Mouse (Mus musculus) megakaryocyte, adult 5-6 weeks (primary cell): ENCODE results near the gene Fibp. TPM values are rescaled to one million over a fixed set of nuclear protein-coding genes. Genes with fewer than 3 reads are reported as not detected.
"Not testable (repeated sequence)": the region's sequence is repeated elsewhere in the genome, so short reads cannot be mapped to it uniquely, and the experiment has no call there.

Source experiments
- ATAC-seq: 2 replicates; pipeline ENCODE4 v1.8.0; 2016; ENCODE audit warnings: mild to moderate bottlenecking, inconsistent platforms; ENCODE audit not compliant: poor library complexity, severe bottlenecking
- total RNA-seq, 2 experiments: library from RNA; stranded (forward) in 1 of 2; stranded (reverse) in 1 of 2; fragments of 153-499, 151-499 nt in 1 of 2; fragments of 221-1000, 200-1000 nt in 1 of 2; gene quantifications; 2 replicates each; pipeline versions ENCODE4 v1.2.3 to v1.2.4; 2015 to 2017

Gene Fibp
- total RNA-seq, 2 experiments from 2014 or later: 55.8 to 115 TPM

DNA sequence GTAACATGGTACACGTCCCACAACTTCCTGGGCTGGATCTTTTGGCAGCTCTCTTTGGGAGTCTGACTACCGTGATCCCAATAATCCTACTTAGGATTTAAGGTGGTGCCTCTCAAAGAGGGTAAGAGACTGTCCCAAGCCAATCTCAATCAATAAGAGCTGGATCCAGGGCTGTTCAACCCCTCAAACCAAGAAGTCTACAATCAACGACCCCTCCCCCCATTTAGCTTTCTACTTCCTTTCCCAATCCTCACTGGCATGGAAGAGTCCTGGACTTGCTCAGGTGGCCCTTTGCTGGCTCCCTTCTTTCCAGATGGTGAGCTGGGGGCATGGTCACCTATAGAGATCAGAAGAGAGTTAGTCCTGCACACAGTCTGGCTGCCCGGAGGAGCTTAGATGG lies 26.4 kb downstream of the Fibp start:
- no peak for ATAC-seq

DNA sequence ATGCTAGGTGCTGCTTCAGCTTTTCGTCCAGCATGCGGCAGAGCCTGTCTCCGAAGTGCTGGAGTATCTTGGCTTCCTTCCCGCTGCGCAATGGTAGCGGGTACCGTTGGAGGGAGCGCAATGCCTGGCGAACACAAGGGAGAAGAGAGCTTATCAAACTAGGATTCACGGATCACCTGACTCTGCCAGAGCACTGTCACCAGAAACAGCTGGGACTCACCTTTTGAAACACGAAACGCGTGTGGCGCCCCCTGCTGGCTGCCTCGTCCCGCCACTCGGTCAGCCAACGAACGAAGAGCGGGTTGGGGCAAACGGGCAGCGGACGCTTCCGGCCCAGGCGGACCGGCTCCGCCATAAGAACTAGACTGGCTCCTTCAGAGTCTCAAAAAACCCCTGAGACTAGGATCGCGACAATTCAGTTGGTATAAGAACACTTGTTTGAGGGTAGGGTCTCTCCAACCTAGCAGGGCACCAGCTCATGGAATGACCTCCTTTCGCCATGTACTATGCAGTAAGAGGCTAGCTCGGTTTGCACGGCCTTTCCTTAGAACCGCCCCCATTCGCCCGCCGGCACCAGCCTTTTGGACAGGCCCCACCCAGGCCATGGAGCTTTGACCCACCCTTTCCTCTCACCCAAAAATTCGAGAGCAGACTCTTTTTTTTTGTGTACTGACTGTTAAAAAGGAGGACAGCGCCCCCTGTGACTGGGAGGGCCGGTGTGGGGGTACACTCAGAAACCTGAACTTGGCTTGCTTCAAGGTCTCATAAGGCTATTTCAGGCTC lies 27.5 kb downstream of the Fibp start, which contains the start of gene Mus81:
Gene Mus81 (minus strand): TSS at position 635 of the 783 bp plus-strand sequence.
- peak; percentile 33 for ATAC-seq

DNA sequence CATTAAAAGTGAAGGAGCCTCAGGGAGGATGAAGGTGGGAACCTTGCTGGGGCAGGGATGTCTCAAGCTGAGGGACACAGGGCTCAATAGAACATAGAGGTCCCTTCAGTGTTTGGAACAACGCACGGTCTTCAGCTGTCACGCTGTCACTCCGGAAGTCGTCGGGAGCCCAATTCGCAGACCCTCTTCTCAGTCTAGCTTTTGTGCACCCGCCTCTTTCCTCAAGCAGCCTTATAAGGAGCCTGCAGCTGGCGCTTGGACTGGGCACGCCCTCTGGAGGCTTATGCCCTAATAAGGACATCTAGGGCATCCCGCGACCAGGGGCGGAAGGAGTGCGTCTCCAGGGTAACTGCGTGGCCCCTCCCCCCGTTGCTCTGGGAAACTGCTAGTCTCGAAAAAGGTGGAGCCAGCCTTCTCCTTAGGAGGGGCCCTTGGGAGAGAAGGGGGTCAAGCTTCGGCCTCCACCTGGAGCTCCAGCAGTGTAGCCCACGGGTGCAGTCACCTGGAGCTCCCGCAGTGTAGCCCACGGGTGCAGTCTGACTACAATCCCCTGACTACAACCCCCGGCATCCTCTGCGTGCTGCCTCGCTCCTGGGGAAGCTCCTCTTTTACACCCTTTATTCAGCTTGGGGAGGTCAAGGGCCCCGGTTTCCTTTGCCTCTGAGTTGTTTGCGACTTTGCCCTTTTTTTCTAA lies 28.6 kb downstream of the Fibp start:
- ATAC-seq: peak; percentile 62

DNA sequence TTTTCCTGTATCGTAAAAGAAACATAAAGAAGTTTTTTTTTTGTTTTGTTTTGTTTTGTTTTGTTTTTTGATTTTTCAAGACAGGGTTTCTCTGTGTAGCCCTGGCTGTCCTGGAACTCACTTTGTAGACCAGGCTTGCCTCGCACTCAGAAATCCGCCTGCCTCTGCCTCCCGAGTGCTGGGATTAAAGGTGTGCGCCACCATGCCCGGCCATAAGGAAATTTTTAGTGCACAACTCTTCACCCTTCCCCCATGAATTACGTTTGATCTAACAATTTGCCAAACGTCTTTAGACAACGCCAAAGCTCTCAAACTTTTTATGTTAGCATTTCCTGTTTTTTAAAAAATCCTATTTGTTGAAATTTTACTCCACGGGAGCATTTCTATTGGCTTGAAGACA lies 29.3 kb downstream of the Fibp start:
- ATAC-seq: not testable (repeated sequence)

DNA sequence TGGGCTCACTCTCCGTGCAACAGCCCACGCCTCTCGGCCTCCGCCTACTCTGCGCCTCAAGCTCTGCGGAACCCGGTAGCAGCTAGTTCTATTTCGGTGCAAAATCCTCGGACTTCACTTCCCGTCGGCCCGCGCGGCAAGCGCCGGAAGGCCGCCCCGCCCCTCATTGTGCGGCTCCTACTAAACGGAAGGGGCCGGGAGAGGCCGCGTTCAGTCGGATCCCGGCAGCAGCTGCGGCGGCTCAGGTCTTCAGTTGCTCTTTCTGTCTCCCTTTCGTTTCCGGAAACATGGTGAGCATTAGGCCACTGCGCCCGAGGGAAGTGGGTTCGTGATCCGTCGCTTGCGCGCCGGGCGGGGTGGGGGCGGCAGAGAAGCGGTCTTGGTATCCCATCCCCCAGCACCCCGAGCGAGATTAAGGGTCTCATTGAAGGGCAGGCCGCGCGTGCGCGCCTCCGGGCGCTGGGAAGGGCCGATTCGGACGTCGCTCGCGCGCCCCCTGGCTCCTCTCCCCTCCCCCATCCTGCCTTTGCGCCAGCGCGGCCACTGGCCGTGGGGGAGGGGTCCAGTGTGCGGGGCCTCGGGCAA lies 30.0 kb downstream of the Fibp start, which contains the start of gene Cfl1:
Gene Cfl1 (plus strand): TSS at position 143 of the 585 bp plus-strand sequence.
- peak; percentile 57 for ATAC-seq

DNA sequence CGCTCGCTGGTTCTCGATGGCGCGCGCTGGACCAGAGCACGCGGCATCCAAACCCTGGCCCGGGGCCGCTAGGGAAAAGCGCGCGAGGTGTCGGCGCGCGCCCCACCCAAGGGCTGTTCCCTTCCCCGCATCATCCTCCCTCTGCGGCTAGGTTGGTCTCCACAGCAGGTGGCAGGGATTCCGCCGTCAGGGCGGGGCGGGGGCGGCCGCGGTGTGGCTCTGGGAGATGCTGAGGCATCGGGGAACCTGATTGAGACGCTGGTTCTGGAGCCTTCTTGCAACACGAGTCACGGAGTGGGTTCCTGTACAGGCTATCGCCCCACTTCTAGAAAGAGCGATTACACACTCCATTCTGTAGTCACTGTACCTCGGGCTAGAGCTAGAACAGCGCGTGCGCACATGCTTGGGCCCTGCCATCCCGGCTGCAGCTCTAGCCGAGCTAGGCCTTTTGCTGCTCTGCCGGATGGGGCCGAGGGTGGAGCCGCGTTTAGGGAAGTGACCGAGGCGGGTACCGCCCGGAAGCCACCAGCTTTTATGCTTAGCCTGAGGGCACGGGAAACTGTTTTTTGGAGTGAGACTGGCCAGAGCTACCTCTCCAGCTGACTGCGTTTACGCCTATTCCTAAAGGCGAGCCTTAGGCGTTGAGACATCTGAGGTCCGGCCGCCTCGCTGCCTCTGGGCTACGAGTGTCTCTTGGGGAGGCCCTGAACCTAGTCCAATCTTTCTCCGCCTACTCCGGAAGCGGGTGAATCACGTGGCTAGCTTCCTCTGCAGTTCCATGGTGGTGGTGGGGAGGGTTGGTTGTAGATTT lies 30.7 kb downstream of the Fibp start:
- peak; percentile 40 for ATAC-seq

DNA sequence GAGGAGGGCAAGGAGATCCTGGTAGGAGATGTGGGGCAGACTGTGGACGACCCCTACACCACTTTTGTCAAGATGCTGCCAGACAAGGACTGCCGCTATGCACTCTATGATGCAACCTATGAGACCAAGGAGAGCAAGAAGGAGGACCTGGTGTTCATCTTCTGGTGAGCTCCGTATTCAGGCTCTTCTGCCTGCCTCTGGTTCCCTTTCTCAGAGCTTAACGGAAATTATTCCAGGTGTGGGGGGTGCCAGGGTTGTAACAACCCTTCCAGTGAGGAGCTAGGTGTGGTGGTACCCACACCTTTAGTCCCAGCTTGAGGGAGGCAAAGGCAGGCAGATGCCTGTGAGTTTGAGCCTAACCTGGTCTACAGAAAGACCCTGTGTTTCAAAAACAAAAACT lies 32.2 kb downstream of the Fibp start:
- ATAC-seq: no peak

DNA sequence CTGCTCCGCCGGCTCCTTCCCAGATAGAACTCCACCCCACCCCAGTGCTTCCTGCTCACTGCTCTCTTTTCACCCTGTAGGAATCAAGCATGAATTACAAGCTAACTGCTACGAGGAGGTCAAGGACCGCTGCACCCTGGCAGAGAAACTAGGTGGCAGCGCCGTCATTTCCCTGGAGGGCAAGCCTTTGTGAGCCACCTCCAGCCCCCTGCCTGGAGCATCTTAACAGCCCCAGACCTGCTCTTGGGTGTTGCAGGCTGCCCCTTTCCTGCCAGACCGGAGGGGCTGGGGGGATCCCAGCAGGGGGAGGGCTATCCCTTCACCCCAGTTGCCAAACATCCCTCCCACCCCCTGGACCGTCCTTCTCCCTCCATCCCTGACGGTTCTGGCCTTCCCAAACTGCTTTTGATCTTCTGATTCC lies 32.9 kb downstream of the Fibp start:
- ATAC-seq: not testable (repeated sequence)

DNA sequence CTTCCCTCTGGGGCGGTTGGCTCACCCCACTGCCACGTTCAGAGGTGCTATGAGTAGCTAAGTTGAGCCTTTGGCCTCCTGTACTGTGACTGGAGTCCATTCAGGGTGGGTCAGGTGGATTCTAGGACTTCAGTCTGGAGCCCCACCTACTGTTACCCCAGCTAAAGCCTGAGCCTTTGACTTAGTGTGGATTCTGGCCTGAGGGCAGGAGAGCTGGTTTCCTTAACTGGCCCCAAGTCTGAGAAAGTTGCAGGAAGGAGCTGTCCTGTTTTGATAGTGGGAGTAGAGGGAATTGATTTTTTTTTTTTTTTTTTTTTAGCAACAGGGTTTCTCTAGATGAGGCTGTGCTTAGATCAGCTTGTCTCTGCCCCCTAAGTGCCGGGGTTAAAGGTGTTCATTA lies 33.9 kb downstream of the Fibp start:
- ATAC-seq: no peak

DNA sequence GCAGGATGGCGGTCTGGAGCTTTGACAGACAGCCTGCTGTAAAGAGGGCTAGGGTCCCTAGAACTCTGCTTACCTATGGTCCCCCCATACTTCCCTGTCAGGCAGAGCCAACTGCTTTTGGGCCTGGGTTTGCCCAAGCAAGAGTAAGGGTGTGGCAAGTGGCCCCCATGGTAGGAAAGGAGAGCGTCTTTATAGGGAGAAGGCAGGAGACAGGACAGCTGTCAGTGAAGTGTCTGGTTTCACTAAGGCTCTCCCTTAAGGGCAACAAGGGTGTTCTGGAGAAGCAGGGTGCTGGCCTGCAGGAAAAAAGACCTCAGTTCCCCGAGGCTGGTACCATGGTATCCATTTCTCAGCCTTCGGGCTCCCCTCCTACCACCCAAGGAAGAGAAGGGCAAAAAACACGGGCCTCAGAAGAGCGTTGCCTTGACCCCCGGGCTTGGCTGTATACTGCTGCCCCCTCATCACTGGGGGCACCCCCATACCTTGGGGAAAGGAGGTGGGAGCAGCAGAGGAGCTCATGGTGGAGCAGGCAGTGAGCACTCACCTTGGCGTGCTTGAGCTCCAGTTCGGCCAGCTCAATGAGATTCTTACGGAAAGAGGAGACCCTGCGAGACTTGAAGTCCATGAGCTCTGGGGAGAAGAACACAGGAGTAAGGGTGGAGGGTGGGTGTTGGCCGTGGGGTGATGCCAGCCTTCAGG lies 35.1 kb downstream of the Fibp start:
- ATAC-seq: no peak

DNA sequence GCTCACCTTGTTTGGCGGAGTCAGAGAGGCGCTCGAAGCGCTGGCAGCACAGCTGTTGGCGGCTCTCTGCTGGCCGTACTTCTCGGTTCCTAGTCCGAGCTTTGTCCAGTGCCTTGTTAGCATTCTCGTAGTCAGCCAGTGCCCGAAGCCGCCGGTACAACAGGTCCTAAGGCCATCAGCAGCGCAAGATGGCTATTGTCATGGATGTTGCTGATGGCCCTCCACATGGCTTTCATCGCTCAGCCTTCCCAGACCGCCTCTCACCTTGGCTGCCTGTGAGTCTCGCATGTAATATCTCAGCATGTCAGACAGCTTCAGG lies 35.6 kb downstream of the Fibp start:
- ATAC-seq: no peak

DNA sequence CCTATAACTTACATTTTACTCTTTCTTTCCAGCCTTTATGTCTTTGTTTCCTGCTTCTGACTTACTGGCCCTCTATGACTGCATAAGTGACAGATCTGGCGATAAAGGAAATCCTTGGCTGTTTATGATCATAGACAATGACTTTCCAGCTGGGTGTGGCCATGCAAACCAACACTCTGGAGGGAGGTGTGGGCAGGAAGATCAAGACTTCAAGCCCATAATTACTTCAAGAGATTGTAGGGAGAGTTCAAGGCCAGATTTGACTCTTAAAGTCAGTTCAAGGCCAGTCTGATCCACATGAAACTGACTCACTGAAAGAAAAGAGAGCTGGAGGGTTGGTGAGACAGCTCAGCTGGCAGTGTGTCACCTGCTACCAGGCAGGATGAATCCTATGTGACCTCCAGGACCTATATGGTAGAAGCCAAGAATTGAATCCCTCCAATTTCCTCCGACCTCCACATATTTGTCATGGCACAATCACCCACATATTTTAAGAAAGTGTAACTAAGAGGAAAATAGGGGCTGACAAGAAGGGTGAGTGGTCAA lies 40.0 kb downstream of the Fibp start:
- ATAC-seq: no peak

DNA sequence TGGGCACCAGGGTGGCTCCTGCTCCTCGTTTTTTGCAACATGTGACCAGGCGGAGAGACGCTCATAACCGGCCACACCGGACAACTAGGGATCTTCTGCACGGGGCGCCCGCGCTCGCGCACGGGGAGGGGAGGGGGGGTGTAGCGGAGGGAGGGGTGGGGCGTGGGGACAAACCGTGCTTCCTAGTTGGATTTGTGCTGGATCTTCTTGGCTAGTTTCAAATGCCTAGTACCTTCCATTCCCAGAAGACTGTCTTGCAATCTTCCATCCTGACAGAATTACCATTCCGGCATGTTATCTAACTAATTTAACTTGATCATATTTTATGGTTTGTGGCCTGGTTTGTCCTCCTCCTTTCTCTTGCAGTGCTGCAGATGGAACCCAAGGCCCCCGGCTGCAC lies 43.3 kb downstream of the Fibp start, which contains the start of gene 1700020D05Rik:
Gene 1700020D05Rik (minus strand): TSS at position 101 of the 400 bp plus-strand sequence.
- no peak for ATAC-seq

DNA sequence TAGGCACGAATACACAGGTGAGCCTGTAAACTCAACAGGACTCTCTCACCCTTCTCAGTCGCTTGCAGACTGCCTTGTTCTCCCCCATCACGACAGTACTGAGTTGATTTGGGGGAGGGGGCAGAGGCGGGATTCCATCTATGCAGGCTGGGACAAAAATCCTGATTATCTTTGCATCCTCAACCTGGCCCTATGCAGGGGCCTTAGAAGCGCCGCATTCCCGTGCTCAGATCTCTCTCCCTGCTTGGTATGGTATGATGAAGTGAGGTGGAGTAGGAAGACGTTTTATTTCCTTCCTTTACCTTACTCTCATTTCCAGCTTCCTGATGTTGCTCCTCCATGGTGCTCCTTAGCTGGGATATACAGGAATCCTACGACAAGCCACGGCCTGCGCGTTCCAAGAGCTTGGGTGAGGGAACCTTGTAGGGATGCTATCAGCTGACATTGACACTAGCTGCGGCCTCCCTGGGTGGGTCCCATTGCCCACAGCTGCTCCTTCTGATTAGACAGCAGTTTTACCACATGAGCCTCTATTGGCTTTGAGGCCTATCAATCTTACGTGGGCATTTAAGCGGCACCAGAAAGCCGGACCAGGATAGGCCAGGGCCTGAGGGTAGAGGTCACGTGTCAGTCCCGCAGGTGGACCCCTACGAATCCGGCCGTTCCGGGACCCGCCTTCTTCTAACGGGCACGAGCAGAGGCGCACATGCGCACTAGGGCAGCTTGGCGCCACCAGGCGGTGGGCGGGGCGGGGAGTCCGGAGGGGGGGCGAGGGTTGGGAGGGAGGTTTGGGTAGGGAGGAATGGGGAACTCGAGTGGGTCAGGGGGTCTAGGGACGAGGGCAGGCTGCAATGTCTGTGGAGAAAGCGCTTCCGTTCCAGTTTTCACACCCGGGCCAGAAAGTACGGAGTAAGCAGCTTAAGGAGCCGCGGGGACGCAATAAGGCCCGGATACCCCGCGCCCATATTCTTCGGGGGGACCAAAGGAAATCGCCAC lies 49.9 kb downstream of the Fibp start, which contains the start of gene Snx32:
Gene Snx32 (minus strand): TSS at position 508 of the 996 bp plus-strand sequence.
- peak; percentile 87 for ATAC-seq

DNA sequence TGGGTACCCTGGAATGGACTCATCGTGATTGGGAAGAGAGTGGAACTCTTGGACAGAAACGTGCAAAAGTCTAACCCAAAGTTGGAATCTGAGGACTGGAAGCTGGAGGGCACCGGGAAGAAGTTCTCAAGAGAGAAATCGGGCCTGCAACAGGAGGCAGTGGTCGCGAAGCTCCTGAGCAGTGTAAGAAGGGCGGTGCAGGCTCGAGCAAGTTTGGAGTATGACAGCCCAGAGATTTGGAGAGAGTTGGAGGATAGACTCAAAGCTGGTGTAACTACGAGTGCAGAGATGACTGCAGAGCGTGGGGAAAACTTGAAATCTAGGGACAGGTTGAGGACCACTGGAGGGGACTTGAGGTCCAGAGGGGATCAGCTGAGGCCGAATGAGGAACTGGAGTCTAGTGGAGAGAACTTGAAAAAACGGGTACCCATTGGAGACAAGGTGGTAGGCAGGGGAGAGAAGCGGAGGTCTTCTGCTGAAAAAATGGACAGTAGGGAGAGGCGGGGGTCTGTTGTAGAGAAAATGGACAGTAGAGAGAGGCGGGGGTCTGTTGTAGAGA lies 50.7 kb downstream of the Fibp start:
- no peak for ATAC-seq

DNA sequence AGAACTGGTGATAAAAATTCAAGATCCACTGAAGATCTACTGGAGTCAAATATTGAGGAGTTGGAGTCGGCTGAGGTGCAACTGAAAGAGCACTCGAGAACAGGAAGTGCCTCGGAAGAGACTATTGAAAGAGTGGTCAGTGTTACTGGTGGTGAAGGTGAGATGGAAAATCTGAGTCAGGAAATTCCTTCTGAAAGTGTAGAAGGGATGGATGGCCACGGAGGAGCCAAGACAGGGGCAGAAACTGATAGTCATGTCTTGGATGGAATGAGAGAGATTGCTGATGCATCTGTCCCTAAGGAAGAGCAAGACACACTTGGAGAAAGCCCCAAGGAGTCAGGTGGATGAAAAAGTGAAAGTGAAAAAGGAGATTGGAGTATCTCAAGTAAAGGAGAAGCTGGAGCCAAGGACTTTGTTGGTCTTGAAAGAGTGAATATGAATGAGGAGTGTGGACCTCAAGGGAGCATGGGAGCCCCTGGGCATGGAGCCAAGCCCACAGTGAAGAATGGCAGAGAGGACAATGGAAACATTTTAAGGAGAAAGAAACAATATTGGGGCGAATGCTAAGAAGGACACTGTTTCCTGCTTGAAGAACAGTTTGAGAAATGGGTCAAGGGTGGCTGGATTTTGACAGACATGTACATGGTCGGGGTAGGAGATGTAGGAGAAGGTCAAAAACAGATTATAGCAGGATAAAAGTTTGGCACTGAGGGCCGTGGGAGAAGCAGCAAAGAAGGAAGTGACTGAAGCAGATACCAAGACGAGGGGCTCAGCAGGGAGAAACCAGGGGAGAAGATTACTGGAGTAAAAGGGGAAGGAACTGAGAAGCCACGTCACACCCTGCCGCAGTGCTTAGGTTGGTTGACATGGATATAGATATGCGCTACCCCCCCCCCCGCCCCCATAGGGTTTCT lies 51.9 kb downstream of the Fibp start:
- ATAC-seq: peak; percentile 74

DNA sequence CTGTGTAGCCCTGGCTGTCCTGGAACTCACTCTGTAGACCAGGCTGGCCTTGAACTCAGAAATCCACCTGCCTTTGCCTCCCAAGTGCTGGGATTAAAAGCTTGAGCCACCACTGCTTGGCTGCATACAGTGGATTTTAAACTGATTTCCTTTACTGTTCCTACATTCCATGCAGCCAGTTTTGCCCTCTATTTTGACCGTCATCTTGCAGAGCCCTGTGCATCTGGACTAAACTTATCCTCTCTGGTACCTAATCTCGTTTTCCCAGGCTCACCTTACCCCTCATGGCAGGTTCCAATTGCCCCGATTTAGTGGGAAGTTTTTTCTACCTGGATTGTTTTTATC lies 52.6 kb downstream of the Fibp start:
- ATAC-seq: no peak
